Mouse (Mus musculus): Measurements from ENCODE around the gene Hfe2. TPM values are rescaled to one million over a fixed set of nuclear protein-coding genes. Genes with fewer than 3 reads are reported as not detected.

Gene Hfe2
- polyA plus RNA-seq, 1 experiment from 2014 or later: 0.70 TPM

- Histone ChIP-seq H3K4me1 (peaks cover 27% of the 10 kb centered on the region), H3K9ac (no peak overlapping the region), H3K4me2 (replicated peaks) (no peak overlapping the region), H3K36me3 (peaks cover 21% of the 10 kb centered on the region), H3K27ac (peak overlapping the region; percentile 30; the same call in 1 of the 2 replicates), H3K4me3 (no peak overlapping the region), H3K27me3 (no peaks in the 10 kb centered on the region), H3K9me3 (replicated peaks) (no peaks in the 10 kb centered on the region)
- no peak for ATAC-seq (ENCODE audit: low FRiP score)
- 74% methylated on average over 10 of the region's 10 CpGs for WGBS
These were observed 39.1 kb downstream of the Hfe2 start for GRCm38 (mm10) chr3:96563911-96564632.

- Histone ChIP-seq H3K27ac (peak overlapping the region; percentile 30; the same call in 1 of the 2 replicates), H3K4me2 (replicated peaks) (no peak overlapping the region), H3K27me3 (no peaks in the 10 kb centered on the region), H3K4me3 (no peak overlapping the region), H3K9ac (no peak overlapping the region), H3K4me1 (peaks cover 21% of the 10 kb centered on the region), H3K9me3 (replicated peaks) (no peaks in the 10 kb centered on the region), H3K36me3 (peaks cover 19% of the 10 kb centered on the region)
- ATAC-seq (ENCODE audit: low FRiP score): no peak
- WGBS: 72% methylated on average over 7 of the region's 7 CpGs
These were observed 39.7 kb downstream of the Hfe2 start for GRCm38 (mm10) chr3:96564633-96565032.

- no peak overlapping the region for H3K27ac ChIP-seq
- no peaks in the 10 kb centered on the region for H3K27me3 ChIP-seq
- H3K9ac ChIP-seq: no peak overlapping the region
- WGBS: 89% methylated on average over 3 of the region's 3 CpGs
- H3K36me3 ChIP-seq: peaks cover 14% of the 10 kb centered on the region
- H3K4me1 ChIP-seq: peaks cover 16% of the 10 kb centered on the region
- H3K9me3 ChIP-seq (replicated peaks): no peaks in the 10 kb centered on the region
- H3K4me2 ChIP-seq (replicated peaks): no peak overlapping the region
- no peak overlapping the region for H3K4me3 ChIP-seq
- no peak for ATAC-seq (ENCODE audit: low FRiP score)
These were observed 40.1 kb downstream of the Hfe2 start for GRCm38 (mm10) chr3:96565105-96565504.

- H3K9me3 ChIP-seq (replicated peaks): no peaks in the 10 kb centered on the region
- ATAC-seq (ENCODE audit: low FRiP score): no peak
- H3K9ac ChIP-seq: no peak overlapping the region
- no peaks in the 10 kb centered on the region for H3K36me3 ChIP-seq
- H3K4me3 ChIP-seq: no peak overlapping the region
- no peak overlapping the region for H3K4me2 ChIP-seq (replicated peaks)
- WGBS: 88% methylated on average over 8 of the region's 8 CpGs
- H3K27ac ChIP-seq: no peak overlapping the region
- H3K4me1 ChIP-seq: peaks cover 2% of the 10 kb centered on the region; the same call in 1 of the 2 replicates
- H3K27me3 ChIP-seq: no peaks in the 10 kb centered on the region
These were observed 41.9 kb downstream of the Hfe2 start for GRCm38 (mm10) chr3:96566661-96567450.

- Histone ChIP-seq H3K4me1 (peaks cover 2% of the 10 kb centered on the region; the same call in 1 of the 2 replicates), H3K4me2 (replicated peaks) (no peak overlapping the region), H3K27me3 (no peaks in the 10 kb centered on the region), H3K9ac (no peak overlapping the region), H3K27ac (no peak overlapping the region), H3K4me3 (no peak overlapping the region), H3K36me3 (no peaks in the 10 kb centered on the region), H3K9me3 (replicated peaks) (no peaks in the 10 kb centered on the region)
- ATAC-seq (ENCODE audit: low FRiP score): no peak
- WGBS: 69% methylated on average over 8 of the region's 8 CpGs
These were observed 43.6 kb downstream of the Hfe2 start for GRCm38 (mm10) chr3:96568605-96569004.

GRCm38 (mm10) chr3:96569506-96569905, 44.5 kb downstream of the Hfe2 start:
- no peak for ATAC-seq (ENCODE audit: low FRiP score)
- H3K4me3 ChIP-seq: no peak overlapping the region
- H3K27ac ChIP-seq: no peak overlapping the region
- H3K9me3 ChIP-seq (replicated peaks): no peaks in the 10 kb centered on the region
- no peak overlapping the region for H3K9ac ChIP-seq
- no peaks in the 10 kb centered on the region for H3K36me3 ChIP-seq
- WGBS: 85% methylated on average over 13 of the region's 13 CpGs
- H3K27me3 ChIP-seq: no peaks in the 10 kb centered on the region
- peaks cover 2% of the 10 kb centered on the region; the same call in 1 of the 2 replicates for H3K4me1 ChIP-seq
- H3K4me2 ChIP-seq (replicated peaks): no peak overlapping the region

GRCm38 (mm10) chr3:96569966-96570605, 45.1 kb downstream of the Hfe2 start:
- no peaks in the 10 kb centered on the region for H3K27me3 ChIP-seq
- no peaks in the 10 kb centered on the region for H3K9me3 ChIP-seq (replicated peaks)

GRCm38 (mm10) chr3:96570643-96571042, 45.7 kb downstream of the Hfe2 start:
- Histone ChIP-seq H3K4me3 (no peak overlapping the region), H3K4me1 (no peaks in the 10 kb centered on the region), H3K27me3 (no peaks in the 10 kb centered on the region), H3K9me3 (replicated peaks) (no peaks in the 10 kb centered on the region), H3K4me2 (replicated peaks) (no peak overlapping the region), H3K27ac (no peak overlapping the region), H3K36me3 (no peaks in the 10 kb centered on the region), H3K9ac (no peak overlapping the region)
- ATAC-seq (ENCODE audit: low FRiP score): no peak
- 82% methylated on average over 7 of the region's 7 CpGs for WGBS

More at GRCm38 (mm10) chr3:96569966-96570605, 45.1 kb downstream of the Hfe2 start:
- no peak overlapping the region for H3K4me3 ChIP-seq
- H3K27ac ChIP-seq: no peak overlapping the region
- H3K9ac ChIP-seq: no peak overlapping the region
- 85% methylated on average over 11 of the region's 11 CpGs for WGBS
- H3K4me1 ChIP-seq: no peaks in the 10 kb centered on the region
- no peaks in the 10 kb centered on the region for H3K36me3 ChIP-seq
- no peak overlapping the region for H3K4me2 ChIP-seq (replicated peaks)
- no peak for ATAC-seq (ENCODE audit: low FRiP score)

- 87% methylated on average over 2 of the region's 2 CpGs for WGBS
- no peaks in the 10 kb centered on the region for H3K36me3 ChIP-seq
- H3K4me3 ChIP-seq: no peak overlapping the region
These were observed 46.4 kb downstream of the Hfe2 start for GRCm38 (mm10) chr3:96571336-96571735.

GRCm38 (mm10) chr3:96571896-96572698, 47.1 kb downstream of the Hfe2 start:
- H3K27me3 ChIP-seq: no peaks in the 10 kb centered on the region
- no peak overlapping the region for H3K27ac ChIP-seq
- H3K36me3 ChIP-seq: no peaks in the 10 kb centered on the region
- 79% methylated on average over 16 of the region's 16 CpGs for WGBS
- no peaks in the 10 kb centered on the region for H3K9me3 ChIP-seq (replicated peaks)
- ATAC-seq (ENCODE audit: low FRiP score): no peak
- no peak overlapping the region for H3K4me3 ChIP-seq
- H3K9ac ChIP-seq: no peak overlapping the region
- peaks cover 10% of the 10 kb centered on the region for H3K4me1 ChIP-seq
- no peak overlapping the region for H3K4me2 ChIP-seq (replicated peaks)

More at GRCm38 (mm10) chr3:96571336-96571735, 46.4 kb downstream of the Hfe2 start:
- Histone ChIP-seq H3K27me3 (no peaks in the 10 kb centered on the region), H3K9ac (no peak overlapping the region), H3K4me1 (peaks cover 2% of the 10 kb centered on the region), H3K4me2 (replicated peaks) (no peak overlapping the region), H3K27ac (no peak overlapping the region), H3K9me3 (replicated peaks) (no peaks in the 10 kb centered on the region)
- no peak for ATAC-seq (ENCODE audit: low FRiP score)

- no peak overlapping the region for H3K4me3 ChIP-seq
- WGBS: 74% methylated on average over 19 of the region's 19 CpGs
- no peak for ATAC-seq (ENCODE audit: low FRiP score)
- no peaks in the 10 kb centered on the region for H3K27me3 ChIP-seq
- no peak overlapping the region for H3K27ac ChIP-seq
- peaks cover 14% of the 10 kb centered on the region for H3K4me1 ChIP-seq
- H3K9ac ChIP-seq: no peak overlapping the region
- H3K36me3 ChIP-seq: no peaks in the 10 kb centered on the region; the same call in 1 of the 2 replicates
- H3K9me3 ChIP-seq (replicated peaks): no peaks in the 10 kb centered on the region
- H3K4me2 ChIP-seq (replicated peaks): no peak overlapping the region
These were observed 48.9 kb downstream of the Hfe2 start for GRCm38 (mm10) chr3:96573611-96574511.

All from hindbrain, embryonic 12.5 days (tissue).